Mouse (Mus musculus) heart, adult 2 months (tissue): ENCODE measurements around the gene Adamts15. TPM values are rescaled to one million over a fixed set of nuclear protein-coding genes. Genes with fewer than 3 reads are reported as not detected.
A peak's percentile ranks its signal among the peaks of the same experiment; 100 is the strongest.

Experiments used
- DNase-seq, 2 experiments: peaks; one replicate each; pipeline ENCODE4 v3.0.0; 2021
- H3K27ac ChIP-seq: fragments of 200-600 bp; 2 replicates; pipeline ENCODE4 v1.8.1; 2022
- H3K27me3 ChIP-seq: fragments of 200-500 bp; 2 replicates; pipeline ENCODE4 v1.6.1; 2012; ENCODE audit warnings: mild to moderate bottlenecking, low read length, inconsistent platforms, mixed read lengths; ENCODE audit not compliant: control insufficient read depth, insufficient read depth
- H3K36me3 ChIP-seq: fragments of 200-500 bp; 2 replicates; pipeline ENCODE4 v1.6.1; 2012; ENCODE audit warnings: low read length, inconsistent platforms; ENCODE audit not compliant: control insufficient read depth, insufficient read depth
- H3K4me1 ChIP-seq: fragments of 200-500 bp; 2 replicates; pipeline ENCODE4 v1.6.1; 2011; ENCODE audit warnings: low read length; ENCODE audit not compliant: control insufficient read depth, insufficient read depth
- H3K4me3 ChIP-seq: fragments of 200-600 bp; 2 replicates; pipeline ENCODE4 v1.8.1; 2022
- H3K79me2 ChIP-seq: fragments of 200-500 bp; replicated peaks from 2 replicates; pipeline ENCODE4 v1.6.1; 2012; ENCODE audit warnings: mild to moderate bottlenecking, inconsistent platforms, low read length, moderate library complexity, mixed read lengths; ENCODE audit not compliant: control insufficient read depth, insufficient read depth
- H3K9ac ChIP-seq: fragments of 200-500 bp; 2 replicates; pipeline ENCODE4 v1.6.1; 2012; ENCODE audit warnings: low read depth, mild to moderate bottlenecking, control low read depth, inconsistent platforms, low read length, mixed read lengths
- CTCF ChIP-seq: fragments of 200-600 bp; IDR thresholded peaks from 2 replicates; pipeline ENCODE4 v1.8.1; 2022; ENCODE audit warnings: antibody characterized with exemption, mild to moderate bottlenecking, moderate library complexity
- EP300 ChIP-seq: fragments of 200-500 bp; IDR thresholded peaks from 2 replicates; pipeline ENCODE4 v1.6.1; 2011; ENCODE audit warnings: low read depth, low read length, control low read depth; ENCODE audit not compliant: insufficient read depth
- POLR2A ChIP-seq: fragments of 200-500 bp; IDR thresholded peaks from 2 replicates; pipeline ENCODE4 v1.6.1; 2011; ENCODE audit warnings: mild to moderate bottlenecking, low read depth, low read length, control low read depth; ENCODE audit not compliant: insufficient read depth
- WGBS: fragments of 180-500 bp; shearing (Covaris S2); methylation state at CpG from one replicate; pipeline ENCODE4 v1.1.7; 2018; 5-methylcytosine and 5-hydroxymethylcytosine counted together
- intact Hi-C: fragments of 180-260 bp; cut with DNase I; formaldehyde crosslinking; loops from one replicate; pipeline ENCODE4 v1.15.1; 2025
- polyA plus RNA-seq: library from polyadenylated mRNA; depleted of rRNA; stranded (reverse); fragments of >200 nt; gene quantifications from 2 replicates; pipeline ENCODE4 v1.2.3, GENCODE M21; 2012
- total RNA-seq, 2 experiments: library from RNA; stranded (reverse); gene quantifications; 2 replicates each; pipeline ENCODE4 v1.2.3; 2021

Gene Adamts15
- total and polyA plus RNA-seq, 3 experiments: 6.4 to 8.5 (median 7.6) TPM

DNA sequence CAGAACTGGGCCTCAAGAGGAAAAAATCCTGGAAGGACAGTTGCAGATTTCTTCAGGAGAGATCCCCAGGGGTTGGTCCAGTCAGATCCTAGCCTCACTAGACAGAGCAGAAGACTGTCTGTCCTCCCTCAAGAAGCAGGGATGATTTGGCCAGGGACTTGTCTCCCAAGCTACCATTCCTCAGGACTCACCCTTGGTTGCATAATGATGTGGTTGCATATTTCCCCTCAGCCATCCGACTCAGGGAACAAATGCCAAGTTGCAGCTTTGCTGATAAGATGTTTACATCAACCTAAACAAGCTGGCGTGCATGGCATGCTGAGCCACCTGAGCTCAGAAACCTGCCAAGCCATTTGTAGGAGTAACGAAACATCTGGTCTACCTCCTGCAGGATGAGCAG is 27.2 kb upstream of the Adamts15 start:
- Histone ChIP-seq H3K27ac (no peak overlapping the region), H3K4me1 (no peaks in the 10 kb centered on the region; the same call in 1 of the 2 replicates), H3K79me2 (no peaks in the 10 kb centered on the region), H3K27me3 (no peaks in the 10 kb centered on the region), H3K36me3 (no peaks in the 10 kb centered on the region), H3K4me3 (no peak overlapping the region), H3K9ac (no peak overlapping the region)
- WGBS: 74% methylated on average over 3 of the region's 3 CpGs
- TF ChIP-seq POLR2A (no peak), CTCF (no peak), EP300 (no peak)
- intact Hi-C loops: no loop called here
- no peak for DNase-seq

DNA sequence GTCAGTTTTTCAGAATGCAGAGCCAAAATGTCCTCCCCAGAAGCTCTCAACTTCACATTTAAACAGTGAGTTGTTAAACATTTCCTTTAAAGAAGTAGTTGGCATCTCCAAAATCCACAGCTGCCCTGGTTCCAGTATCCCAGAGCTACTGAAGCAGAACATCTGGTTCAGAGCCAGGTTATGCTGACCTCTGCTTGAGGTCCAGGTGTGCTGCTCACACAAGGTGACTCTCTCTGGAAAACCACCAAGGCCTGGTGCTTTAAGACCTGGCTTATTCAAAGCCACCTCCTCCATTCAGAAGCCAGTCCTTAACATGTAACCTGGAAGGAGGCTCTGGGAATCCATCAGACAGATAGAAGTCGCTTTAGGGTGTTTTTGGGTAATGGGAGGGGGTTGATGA is 23.0 kb upstream of the Adamts15 start:
- intact Hi-C loops: no loop called here
- Histone ChIP-seq H3K27me3 (peaks cover 7% of the 10 kb centered on the region), H3K4me3 (no peak overlapping the region), H3K36me3 (no peaks in the 10 kb centered on the region), H3K79me2 (no peaks in the 10 kb centered on the region), H3K9ac (no peak overlapping the region), H3K4me1 (peaks cover 1% of the 10 kb centered on the region; the same call in 1 of the 2 replicates), H3K27ac (no peak overlapping the region)
- WGBS: 81% methylated on average over 1 of the region's 1 CpGs
- no peak for TF ChIP-seq CTCF
- no peak for TF ChIP-seq POLR2A
- no peak for TF ChIP-seq EP300
- DNase-seq: no peak

DNA sequence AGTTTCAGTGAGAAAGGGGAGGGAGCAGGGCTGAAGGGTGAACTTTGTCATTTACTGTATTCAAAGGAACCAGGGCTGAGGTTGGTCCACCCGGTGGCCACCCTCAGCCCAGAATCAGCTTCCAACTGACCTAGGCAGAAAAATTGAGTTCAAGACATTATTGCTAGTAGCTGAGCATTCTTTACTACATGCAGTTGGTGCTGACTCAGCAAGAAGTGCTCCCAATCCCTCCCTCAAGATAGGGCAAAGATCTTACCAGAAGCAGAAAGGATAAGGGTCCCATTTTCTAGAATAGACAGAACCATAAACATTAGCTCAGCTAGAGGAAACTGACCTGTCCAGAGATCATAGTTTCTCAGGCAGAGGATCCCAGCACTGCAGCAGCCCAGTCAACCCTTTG is 22.0 kb upstream of the Adamts15 start:
- H3K27me3 ChIP-seq: peaks cover 7% of the 10 kb centered on the region
- H3K4me3 ChIP-seq: no peak overlapping the region
- WGBS: 46% methylated on average over 1 of the region's 1 CpGs

DNA sequence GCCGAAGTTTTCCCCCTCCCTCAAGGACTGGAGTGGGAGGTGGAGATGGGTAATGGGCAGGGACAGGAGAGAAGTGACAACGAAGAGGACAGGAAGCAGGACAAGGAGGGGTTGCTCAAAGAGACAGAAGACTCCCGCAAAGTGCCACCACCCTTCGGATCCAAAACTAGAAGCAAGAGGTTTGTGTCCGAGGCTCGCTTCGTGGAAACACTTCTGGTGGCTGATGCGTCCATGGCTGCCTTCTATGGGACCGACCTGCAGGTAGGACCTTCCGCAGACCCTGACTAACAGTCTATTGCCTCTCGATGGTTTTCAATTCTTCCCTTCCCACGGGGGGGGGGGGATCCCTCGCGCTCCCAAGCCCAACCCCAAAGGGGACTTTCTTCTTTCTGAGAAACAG is 21.1 kb upstream of the Adamts15 start:
- 3% methylated on average over 14 of the region's 14 CpGs for WGBS
- peak overlapping the region; percentile 49 for H3K4me3 ChIP-seq
- H3K27ac ChIP-seq: no peak overlapping the region; the same call in 1 of the 2 replicates
- intact Hi-C loops: no loop called here
- no peak for DNase-seq
- TF ChIP-seq CTCF: no peak
- no peak for TF ChIP-seq POLR2A
- TF ChIP-seq EP300: no peak
- H3K9ac ChIP-seq: peak overlapping the region; percentile 60
- H3K79me2 ChIP-seq: no peaks in the 10 kb centered on the region
- H3K36me3 ChIP-seq: no peaks in the 10 kb centered on the region
- peaks cover 1% of the 10 kb centered on the region; the same call in 1 of the 2 replicates for H3K4me1 ChIP-seq
- H3K27me3 ChIP-seq: peaks cover 7% of the 10 kb centered on the region

More for the DNA sequence above, 22.0 kb upstream of the Adamts15 start:
- Histone ChIP-seq H3K27ac (no peak overlapping the region), H3K79me2 (no peaks in the 10 kb centered on the region), H3K4me1 (peaks cover 1% of the 10 kb centered on the region; the same call in 1 of the 2 replicates), H3K9ac (no peak overlapping the region), H3K36me3 (no peaks in the 10 kb centered on the region)
- DNase-seq: no peak
- TF ChIP-seq EP300 (no peak), CTCF (no peak), POLR2A (no peak)
- intact Hi-C loops: no loop called here

DNA sequence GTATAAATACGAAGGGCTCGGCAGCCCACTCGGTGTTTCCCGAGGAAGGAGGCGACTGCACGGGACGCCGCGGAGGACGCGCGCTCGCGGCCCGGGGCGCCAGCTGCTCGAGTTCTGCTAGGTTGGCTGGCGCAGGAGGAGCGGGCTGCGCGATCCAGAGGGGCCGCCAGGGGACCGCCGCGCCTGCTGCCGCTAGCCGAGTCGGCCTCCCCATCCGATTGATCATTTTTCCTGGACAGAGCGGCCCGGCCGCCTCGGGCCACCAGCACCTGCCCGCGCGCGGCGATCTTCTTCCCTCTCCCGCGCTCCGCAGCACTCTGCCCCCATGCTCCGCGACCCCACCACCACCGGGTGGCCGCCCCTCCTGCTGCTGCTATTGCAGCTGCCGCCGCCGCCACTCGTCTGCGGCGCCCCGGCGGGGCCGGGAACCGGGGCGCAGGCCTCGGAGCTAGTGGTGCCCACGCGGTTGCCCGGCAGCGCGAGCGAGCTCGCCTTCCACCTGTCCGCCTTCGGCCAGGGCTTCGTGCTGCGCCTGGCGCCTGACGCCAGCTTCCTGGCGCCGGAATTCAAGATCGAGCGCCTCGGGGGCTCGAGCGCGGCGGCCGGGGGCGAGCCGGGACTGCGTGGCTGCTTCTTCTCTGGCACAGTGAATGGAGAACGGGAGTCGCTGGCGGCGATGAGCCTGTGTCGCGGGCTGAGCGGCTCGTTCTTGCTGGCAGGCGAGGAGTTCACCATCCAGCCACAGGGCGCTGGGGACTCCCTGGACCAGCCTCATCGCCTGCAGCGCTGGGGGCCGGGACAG is 20.5 kb upstream of the Adamts15 start, which contains the start of gene Adamts8:
TSS of gene Adamts8 (plus strand) at position 51 of the 802 bp plus-strand sequence.
- Histone ChIP-seq H3K4me1 (peaks cover 1% of the 10 kb centered on the region; the same call in 1 of the 2 replicates), H3K9ac (peak within 1 kb of the TSS; percentile 60), H3K27ac (no peak within 1 kb of the TSS; the same call in 1 of the 2 replicates), H3K27me3 (peaks cover 7% of the 10 kb centered on the region), H3K79me2 (no peaks in the 10 kb centered on the region), H3K4me3 (peak within 1 kb of the TSS; percentile 49), H3K36me3 (no peaks in the 10 kb centered on the region)
- WGBS: under 1% methylated on average over 89 of the region's 96 CpGs
- no peak for TF ChIP-seq EP300
- TF ChIP-seq CTCF: peak; percentile 66
- intact Hi-C loops: no loop called here
- DNase-seq: peak; percentile 42 to 57

DNA sequence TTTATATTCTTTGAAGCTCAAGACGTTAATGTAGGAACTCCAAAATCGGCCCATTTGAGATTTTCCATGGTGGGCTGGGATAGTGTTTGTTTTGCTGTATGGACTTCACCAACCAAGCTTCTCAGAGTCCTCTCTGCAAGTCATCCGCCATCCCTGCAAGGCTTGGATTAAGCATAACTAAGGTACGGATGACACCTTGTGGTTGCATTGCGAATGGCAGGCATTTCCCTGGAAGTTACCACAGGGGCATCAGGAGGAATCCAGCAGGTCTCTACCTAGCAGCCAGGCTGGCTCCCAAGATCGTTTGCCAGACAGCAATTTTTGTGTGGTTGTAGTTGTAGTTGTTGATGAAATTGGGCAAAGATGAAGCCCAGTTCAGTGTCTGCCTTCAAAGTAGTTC is 18.1 kb upstream of the Adamts15 start:
- no peak overlapping the region for H3K4me3 ChIP-seq
- TF ChIP-seq POLR2A: no peak
- TF ChIP-seq CTCF: peak; percentile 98
- TF ChIP-seq EP300: peak; percentile 95
- intact Hi-C loops: loop anchor here (1.0 to 2.0 kb wide), 4 partner anchors 142 to 502 kb away; no protein-coding TSS in a partner anchor
- no peak overlapping the region for H3K9ac ChIP-seq
- peak; percentile 77 to 90 for DNase-seq
- peaks cover 3% of the 10 kb centered on the region; the same call in 1 of the 2 replicates for H3K4me1 ChIP-seq
- no peak overlapping the region for H3K27ac ChIP-seq
- peaks cover 9% of the 10 kb centered on the region for H3K27me3 ChIP-seq
- WGBS: 2% methylated on average over 6 of the region's 6 CpGs
- no peaks in the 10 kb centered on the region for H3K36me3 ChIP-seq
- H3K79me2 ChIP-seq: no peaks in the 10 kb centered on the region
